Mouse (Mus musculus) kidney, adult 2 months (tissue): ENCODE results near the gene Khnyn.

Experiments used
- CTCF ChIP-seq: fragments of 200-500 bp; conservative IDR thresholded peaks from 2 replicates; pipeline ENCODE4 v1.5.1; 2011; ENCODE audit warnings: low read depth, mild to moderate bottlenecking, control low read depth, low read length, moderate library complexity, mixed read lengths; ENCODE audit not compliant: insufficient read depth, insufficient read length
- POLR2A ChIP-seq: fragments of 200-500 bp; IDR thresholded peaks from one replicate; pipeline ENCODE4 v1.6.1; 2011; ENCODE audit warnings: low read depth, low read length, control low read depth

GRCm38 (mm10) chr14:55857588-55857987 lies 27.2 kb upstream of the Khnyn start:
- TF ChIP-seq CTCF: no peak
- TF ChIP-seq POLR2A: no peak
